In genomic region chr8:103970511-103970910, GRCm38 (mm10) we compare ENCODE assay signal across 21 mouse cellular contexts.
DNase-seq lines count a peak whose midpoint lies in the region; ATAC-seq and TF ChIP-seq lines count a peak whose summit lies in the region.
"Had no signal": no experiment of that assay in that cellular context is flagged by ENCODE, and none has a peak within 500 bp of the region (broad histone marks: within the 10 kb centered on the region; RNA-seq: fewer than 3 reads in every experiment).

No protein-coding gene starts in this region.

- H3K4me1 ChIP-seq in lung, embryonic 15.5 days: no peaks in the 10 kb centered on the region
- H3K4me1 ChIP-seq in lung, postnatal 0 days (ENCODE audit: insufficient read depth, low read depth, low read length): no peaks in the 10 kb centered on the region
- H3K4me1 ChIP-seq in lung, adult 2 months (ENCODE audit: control insufficient read depth, insufficient read depth, low read length): no peaks in the 10 kb centered on the region
- peaks cover 3% of the 10 kb centered on the region for H3K4me1 ChIP-seq in embryonic fibroblast, embryonic 13.5 days (ENCODE audit: control insufficient read depth, insufficient read depth, low read length)
- no peaks in the 10 kb centered on the region for H3K4me1 ChIP-seq in intestine, embryonic 16.5 days (ENCODE audit: control insufficient read depth, insufficient read depth, low read length)
- H3K4me1 ChIP-seq: embryonic facial prominence, embryonic 12.5 days; forebrain, embryonic 13.5 days; forebrain, embryonic 15.5 days had no signal

- no peak overlapping the region for H3K9ac ChIP-seq in lung, embryonic 15.5 days
- no peak overlapping the region for H3K9ac ChIP-seq in lung, postnatal 0 days (replicated peaks; ENCODE audit: low read depth)
- H3K9ac ChIP-seq in intestine, embryonic 16.5 days (ENCODE audit: low read depth, low read length): no peak overlapping the region
- H3K9ac ChIP-seq: embryonic facial prominence, embryonic 12.5 days; forebrain, embryonic 13.5 days; forebrain, embryonic 15.5 days; forebrain, postnatal 0 days had no signal

- H3K9me3 ChIP-seq in lung, embryonic 15.5 days: no peaks in the 10 kb centered on the region
- H3K9me3 ChIP-seq in lung, postnatal 0 days (ENCODE audit: low read length): no peaks in the 10 kb centered on the region
- H3K9me3 ChIP-seq in intestine, embryonic 16.5 days (ENCODE audit: control insufficient read depth, low read length): no peaks in the 10 kb centered on the region
- H3K9me3 ChIP-seq: embryonic facial prominence, embryonic 12.5 days; forebrain, embryonic 13.5 days; forebrain, embryonic 15.5 days had no signal

- TF ChIP-seq CTCF in lung, postnatal 0 days (IDR thresholded peaks at IDR 0.05): no peak
- TF ChIP-seq CTCF in lung, adult 2 months (IDR thresholded peaks at IDR 0.05; ENCODE audit: insufficient read depth, low read length): no peak
- TF ChIP-seq CTCF in embryonic fibroblast, embryonic 13.5 days (IDR thresholded peaks at IDR 0.05; ENCODE audit: borderline replicate concordance, insufficient read depth, low read length): no peak

- H3K27me3 ChIP-seq in lung, embryonic 15.5 days: no peaks in the 10 kb centered on the region
- H3K27me3 ChIP-seq in lung, postnatal 0 days (replicated peaks; ENCODE audit: insufficient read depth, low read length): no peaks in the 10 kb centered on the region
- H3K27me3 ChIP-seq in intestine, embryonic 16.5 days (replicated peaks; ENCODE audit: control insufficient read depth, insufficient read depth, low read length): no peaks in the 10 kb centered on the region
- H3K27me3 ChIP-seq: embryonic facial prominence, embryonic 12.5 days; forebrain, embryonic 13.5 days; forebrain, embryonic 15.5 days had no signal

- TF ChIP-seq POLR2A in lung, adult 2 months (IDR thresholded peaks at IDR 0.05; ENCODE audit: borderline replicate concordance, extremely low read depth, low read depth, low read length): no peak
- TF ChIP-seq POLR2A in embryonic fibroblast, embryonic 13.5 days (IDR thresholded peaks at IDR 0.05; ENCODE audit: low read depth, low read length): no peak

- TF ChIP-seq EP300 in lung, postnatal 0 days (IDR thresholded peaks at IDR 0.05): no peak

- H3K27ac ChIP-seq in lung, embryonic 15.5 days: peak overlapping the region; percentile 19; the same call in 1 of the 2 replicates
- 0 out of 2 replicates have a peak overlapping the region, but pooled peaks have one; percentile 15 for H3K27ac ChIP-seq in lung, postnatal 0 days (ENCODE audit: low read length)
- peak overlapping the region; percentile 27; the same call in 1 of the 2 replicates for H3K27ac ChIP-seq in embryonic fibroblast, embryonic 13.5 days (ENCODE audit: insufficient read depth, low read length)
- no peak overlapping the region for H3K27ac ChIP-seq in intestine, embryonic 16.5 days (ENCODE audit: low read length)
- H3K27ac ChIP-seq: embryonic facial prominence, embryonic 12.5 days; forebrain, embryonic 13.5 days; forebrain, embryonic 15.5 days had no signal

- WGBS in lung, embryonic 15.5 days: 65% methylated on average over 3 of the region's 3 CpGs
- 66% methylated on average over 3 of the region's 3 CpGs for WGBS in lung, postnatal 0 days
- 70% methylated on average over 3 of the region's 3 CpGs for WGBS in lung, adult 2 months
- 78% methylated on average over 3 of the region's 3 CpGs for WGBS in intestine, embryonic 16.5 days

- no peak overlapping the region for H3K4me3 ChIP-seq in lung, embryonic 15.5 days
- no peak overlapping the region for H3K4me3 ChIP-seq in lung, postnatal 0 days (ENCODE audit: low read depth, low read length)
- H3K4me3 ChIP-seq in lung, adult 2 months (replicated peaks; ENCODE audit: extremely low read depth, low read depth, low read length): no peak overlapping the region
- H3K4me3 ChIP-seq in embryonic fibroblast, embryonic 13.5 days (ENCODE audit: insufficient read depth, low read length): no peak overlapping the region
- H3K4me3 ChIP-seq in intestine, embryonic 16.5 days (ENCODE audit: low read length): no peak overlapping the region
- H3K4me3 ChIP-seq: embryonic facial prominence, embryonic 12.5 days; forebrain, embryonic 13.5 days; forebrain, embryonic 15.5 days had no signal

- ATAC-seq in lung, embryonic 15.5 days (ENCODE audit: borderline replicate concordance, extremely low read depth, low FRiP score, low TSS enrichment): no peak
- ATAC-seq in lung, postnatal 0 days: peak; percentile 66
- no peak for ATAC-seq in intestine, embryonic 16.5 days
- ATAC-seq: forebrain, embryonic 13.5 days; forebrain, embryonic 15.5 days; forebrain, postnatal 0 days had no signal

- DNase-seq in lung, postnatal 25 days (ENCODE audit: low spot score): no peak
- DNase-seq in lung, postnatal 0 days (ENCODE audit: low spot score): peak; percentile 65
- DNase-seq in lung, adult 2 months: no peak
- peak; percentile 16 for DNase-seq in lung, postnatal 36 days
- DNase-seq: adrenal gland, adult 2 months; adrenal gland, postnatal 10 days; adrenal gland, postnatal 25 days; cerebellum, adult 11 months; cerebellum, adult 18-20 months; cerebellum, adult 8-10 months; cerebellum, adult 9-11 months; cerebellum, postnatal 14 days; cerebellum, postnatal 36 days; embryo, embryonic 11 days; forebrain, postnatal 0 days had no signal

- H3K36me3 ChIP-seq in lung, embryonic 15.5 days: no peaks in the 10 kb centered on the region
- H3K36me3 ChIP-seq in lung, postnatal 0 days (ENCODE audit: insufficient read depth, low read length): no peaks in the 10 kb centered on the region
- H3K36me3 ChIP-seq in intestine, embryonic 16.5 days (ENCODE audit: control insufficient read depth, insufficient read depth, low read length): no peaks in the 10 kb centered on the region
- H3K36me3 ChIP-seq: embryonic facial prominence, embryonic 12.5 days; forebrain, embryonic 15.5 days had no signal

- H3K4me2 ChIP-seq in lung, embryonic 15.5 days: no peak overlapping the region
- no peak overlapping the region for H3K4me2 ChIP-seq in lung, postnatal 0 days (replicated peaks; ENCODE audit: low read depth, low read length)
- H3K4me2 ChIP-seq in intestine, embryonic 16.5 days (ENCODE audit: low read depth, low read length): no peak overlapping the region
- H3K4me2 ChIP-seq: embryonic facial prominence, embryonic 12.5 days; forebrain, embryonic 13.5 days; forebrain, embryonic 15.5 days had no signal

Comparison
In these comparisons a context has a peak if more than half of its experiments do, and no peak if none do; other contexts are left out.
1. DNase-seq: peak in lung, postnatal 0 days (single experiment) and lung, postnatal 36 days (single experiment); none in lung, postnatal 25 days (single experiment) and lung, adult 2 months (single experiment).